Mouse (Mus musculus): Measurements from ENCODE around the gene Ndufb3.
"Not testable (repeated sequence)": the region's sequence is repeated elsewhere in the genome, so short reads cannot be mapped to it uniquely, and the experiment has no call there.

Ndufb3 gene

DNA sequence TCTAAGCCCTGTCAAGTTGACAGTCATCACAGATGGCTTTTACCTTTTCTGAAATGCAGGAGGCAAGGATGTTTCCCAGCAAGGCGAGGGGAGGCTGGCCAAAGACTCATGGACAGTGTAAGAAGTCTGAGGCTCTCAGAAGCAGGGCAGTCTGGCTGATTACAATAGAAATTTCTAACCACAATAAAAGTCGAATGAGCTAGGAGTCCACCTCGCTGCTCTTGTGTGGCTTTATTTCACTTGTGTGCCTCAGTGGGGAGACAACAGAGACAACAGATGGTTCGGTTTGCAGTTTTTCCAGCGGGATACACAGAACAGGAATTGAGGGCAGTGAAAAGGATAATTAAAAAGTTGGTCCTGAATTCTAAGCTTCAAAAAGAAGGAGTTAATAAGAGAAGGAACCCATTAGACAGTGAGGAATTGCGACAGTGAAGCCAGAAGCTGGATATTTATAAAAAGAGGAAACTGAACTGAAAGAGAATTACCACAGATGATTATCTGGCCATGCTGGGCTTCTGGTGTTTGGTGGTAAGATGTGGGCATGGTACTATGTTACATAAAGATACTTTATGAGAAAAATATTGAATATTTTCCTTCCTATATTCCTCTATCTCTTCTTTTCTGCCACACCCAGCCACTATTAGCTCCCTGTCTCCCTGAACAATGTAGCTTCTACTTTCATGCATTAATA, 31.9 kb downstream of the Ndufb3 start:
- no peak for DNase-seq

DNA sequence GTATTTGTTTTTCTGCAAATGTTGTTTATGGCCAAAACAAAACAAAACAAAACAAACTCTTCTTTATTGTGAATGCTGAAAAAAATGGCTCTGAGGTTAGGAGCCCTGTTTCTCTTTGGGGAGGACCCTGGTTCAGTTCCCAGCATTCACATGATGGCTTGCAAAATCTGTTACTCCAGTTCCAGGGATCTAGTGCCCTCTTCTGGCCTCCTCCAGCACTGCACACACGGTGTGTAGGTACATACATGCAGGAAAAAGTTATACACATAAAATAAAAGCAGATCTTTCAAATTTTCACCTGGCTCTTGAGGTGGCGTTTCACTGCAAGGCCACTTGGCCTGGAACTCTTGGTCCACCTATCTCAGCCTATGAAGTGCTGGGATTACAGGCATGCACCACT, 32.6 kb downstream of the Ndufb3 start:
- DNase-seq: no peak

DNA sequence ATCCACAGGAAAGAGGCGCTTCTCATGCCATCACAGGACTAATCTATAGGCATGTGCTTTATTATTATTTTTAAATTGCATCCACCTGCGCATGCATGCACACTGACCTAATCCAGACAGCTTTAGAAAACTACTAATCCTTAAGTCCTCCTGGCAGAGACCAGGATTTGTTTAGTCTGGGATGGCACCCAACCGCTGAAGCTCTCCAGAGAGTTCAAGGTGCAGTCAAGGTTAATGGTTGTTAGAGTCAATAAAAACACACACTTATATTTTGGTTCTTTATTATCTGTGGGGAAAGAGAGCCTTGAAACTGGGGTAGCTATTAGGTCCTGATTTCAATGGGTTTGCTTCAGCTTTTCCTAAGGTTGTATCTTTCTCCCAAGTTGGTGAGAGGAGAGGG, 35.1 kb downstream of the Ndufb3 start:
- no peak for DNase-seq

DNA sequence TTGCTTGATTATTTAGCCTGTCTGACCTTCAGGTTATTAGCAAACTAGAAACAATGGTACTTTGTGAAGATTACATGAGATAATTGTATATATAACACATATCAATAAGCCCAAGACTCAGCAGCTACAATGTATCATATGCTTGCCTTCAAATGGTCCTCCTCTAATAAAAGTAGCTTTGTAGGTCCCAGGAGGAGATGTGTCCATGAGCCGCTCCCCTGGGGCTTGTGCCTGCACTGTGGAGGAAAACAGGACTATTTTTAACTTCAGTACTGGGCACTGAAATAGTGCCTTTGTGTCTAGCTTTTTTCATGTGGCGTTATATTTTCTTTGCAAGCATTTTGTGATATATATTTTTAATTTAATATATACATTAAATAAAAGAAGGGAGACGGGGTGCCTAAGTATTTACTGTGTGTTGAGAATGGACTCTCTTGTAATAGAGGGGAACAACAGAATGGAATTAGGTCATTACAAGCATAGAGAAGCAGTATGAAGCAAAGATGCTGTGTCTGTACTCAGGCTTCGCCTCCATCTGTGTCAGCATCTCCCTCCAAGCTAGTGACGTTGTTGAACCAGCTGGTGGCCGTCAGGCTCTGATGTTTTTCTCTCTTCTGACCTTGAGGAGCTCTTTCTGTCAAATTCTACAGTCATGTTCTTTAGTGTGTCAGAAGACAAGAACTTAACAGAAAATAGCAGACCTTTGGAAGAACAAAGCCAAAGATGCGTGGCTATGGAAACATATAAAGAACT, 36.0 kb downstream of the Ndufb3 start:
- DNase-seq: no peak

DNA sequence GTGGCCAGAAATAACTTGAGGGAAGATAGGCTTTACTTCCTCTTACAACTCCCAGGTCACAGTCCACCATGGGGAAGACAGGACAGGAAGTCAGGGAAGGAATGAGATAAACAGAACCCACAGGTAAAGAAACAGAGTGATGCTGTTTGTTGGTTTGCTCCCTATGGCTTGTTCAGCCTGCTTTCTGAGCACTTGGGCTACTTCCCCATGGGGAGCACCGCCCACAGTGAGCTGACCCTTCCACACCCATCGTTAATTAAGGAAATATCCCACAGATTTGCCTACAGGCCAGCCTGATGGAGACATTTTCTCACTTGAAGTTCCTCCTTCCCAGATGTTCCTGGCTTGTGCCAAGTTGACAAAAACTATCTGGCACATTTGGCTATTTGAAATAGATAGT, 42.7 kb downstream of the Ndufb3 start:
- DNase-seq: not testable (repeated sequence)

Measured in thymus, postnatal 25 days (tissue).